Mouse (Mus musculus): Measurements from ENCODE around the gene Tacr2. TPM values are rescaled to one million over a fixed set of nuclear protein-coding genes. Genes with fewer than 3 reads are reported as not detected.

The Tacr2 gene
- polyA plus RNA-seq (2012; rRNA removed) = 0.31 and 0.42 TPM in 2 replicates

GRCm38 (mm10) chr10:62252000-62252488, at the start of gene Tacr2:
Gene Tacr2, plus strand, starts transcription at chr10:62252438.
- no peak within 1 kb of the TSS for H3K27ac ChIP-seq (ENCODE audit: insufficient read depth, low read length)
- H3K4me3 ChIP-seq (ENCODE audit: insufficient read depth, low read length) = no peak within 1 kb of the TSS
- TF ChIP-seq CTCF (IDR thresholded peaks at IDR 0.05; ENCODE audit: extremely low read depth, insufficient read depth, low read length) = no peak
- TF ChIP-seq POLR2A (IDR thresholded peaks at IDR 0.05; ENCODE audit: extremely low read depth, insufficient read depth, low read length) = no peak
- no peaks in the 10 kb centered on the region for H3K4me1 ChIP-seq (ENCODE audit: control insufficient read depth, insufficient read depth, low read length)

- Histone ChIP-seq H3K4me3 (ENCODE audit: insufficient read depth, low read length) (no peak overlapping the region), H3K27ac (ENCODE audit: insufficient read depth, low read length) (no peak overlapping the region), H3K4me1 (ENCODE audit: control insufficient read depth, insufficient read depth, low read length) (peaks cover 5% of the 10 kb centered on the region)
- TF ChIP-seq POLR2A (IDR thresholded peaks at IDR 0.05; ENCODE audit: extremely low read depth, insufficient read depth, low read length) = no peak
- no peak for TF ChIP-seq CTCF (IDR thresholded peaks at IDR 0.05; ENCODE audit: extremely low read depth, insufficient read depth, low read length)
Measured at GRCm38 (mm10) chr10:62202574-62202973, 49.7 kb upstream of the Tacr2 start.

GRCm38 (mm10) chr10:62208241-62208896, 43.9 kb upstream of the Tacr2 start:
- no peak for TF ChIP-seq CTCF (IDR thresholded peaks at IDR 0.05; ENCODE audit: extremely low read depth, insufficient read depth, low read length)
- TF ChIP-seq POLR2A (IDR thresholded peaks at IDR 0.05; ENCODE audit: extremely low read depth, insufficient read depth, low read length) = no peak
- Histone ChIP-seq H3K27ac (ENCODE audit: insufficient read depth, low read length) (no peak overlapping the region; the same call in 1 of the 2 replicates), H3K4me1 (ENCODE audit: control insufficient read depth, insufficient read depth, low read length) (no peaks in the 10 kb centered on the region), H3K4me3 (ENCODE audit: insufficient read depth, low read length) (no peak overlapping the region)

GRCm38 (mm10) chr10:62211310-62211709, 40.9 kb upstream of the Tacr2 start:
- no peaks in the 10 kb centered on the region for H3K4me1 ChIP-seq (ENCODE audit: control insufficient read depth, insufficient read depth, low read length)

GRCm38 (mm10) chr10:62215169-62215616, 37.0 kb upstream of the Tacr2 start:
- no peaks in the 10 kb centered on the region for H3K4me1 ChIP-seq (ENCODE audit: control insufficient read depth, insufficient read depth, low read length)
- TF ChIP-seq POLR2A (IDR thresholded peaks at IDR 0.05; ENCODE audit: extremely low read depth, insufficient read depth, low read length) (no peak), CTCF (IDR thresholded peaks at IDR 0.05; ENCODE audit: extremely low read depth, insufficient read depth, low read length) (no peak)
- no peak overlapping the region for H3K4me3 ChIP-seq (ENCODE audit: insufficient read depth, low read length)
- H3K27ac ChIP-seq (ENCODE audit: insufficient read depth, low read length) = no peak overlapping the region

More at GRCm38 (mm10) chr10:62211310-62211709, 40.9 kb upstream of the Tacr2 start:
- Histone ChIP-seq H3K4me3 (ENCODE audit: insufficient read depth, low read length) (no peak overlapping the region), H3K27ac (ENCODE audit: insufficient read depth, low read length) (no peak overlapping the region)
- TF ChIP-seq CTCF (IDR thresholded peaks at IDR 0.05; ENCODE audit: extremely low read depth, insufficient read depth, low read length) (no peak), POLR2A (IDR thresholded peaks at IDR 0.05; ENCODE audit: extremely low read depth, insufficient read depth, low read length) (no peak)

- Histone ChIP-seq H3K4me3 (ENCODE audit: insufficient read depth, low read length) (no peak overlapping the region), H3K27ac (ENCODE audit: insufficient read depth, low read length) (no peak overlapping the region), H3K4me1 (ENCODE audit: control insufficient read depth, insufficient read depth, low read length) (no peaks in the 10 kb centered on the region)
- no peak for TF ChIP-seq POLR2A (IDR thresholded peaks at IDR 0.05; ENCODE audit: extremely low read depth, insufficient read depth, low read length)
- no peak for TF ChIP-seq CTCF (IDR thresholded peaks at IDR 0.05; ENCODE audit: extremely low read depth, insufficient read depth, low read length)
Measured at GRCm38 (mm10) chr10:62215633-62216032, 36.6 kb upstream of the Tacr2 start.

- Histone ChIP-seq H3K4me1 (ENCODE audit: control insufficient read depth, insufficient read depth, low read length) (no peaks in the 10 kb centered on the region), H3K27ac (ENCODE audit: insufficient read depth, low read length) (no peak overlapping the region), H3K4me3 (ENCODE audit: insufficient read depth, low read length) (no peak overlapping the region)
- TF ChIP-seq POLR2A (IDR thresholded peaks at IDR 0.05; ENCODE audit: extremely low read depth, insufficient read depth, low read length) (no peak), CTCF (IDR thresholded peaks at IDR 0.05; ENCODE audit: extremely low read depth, insufficient read depth, low read length) (no peak)
Measured at GRCm38 (mm10) chr10:62216595-62216994, 35.6 kb upstream of the Tacr2 start.

- no peaks in the 10 kb centered on the region for H3K4me1 ChIP-seq (ENCODE audit: control insufficient read depth, insufficient read depth, low read length)
- no peak overlapping the region for H3K27ac ChIP-seq (ENCODE audit: insufficient read depth, low read length)
- TF ChIP-seq POLR2A (IDR thresholded peaks at IDR 0.05; ENCODE audit: extremely low read depth, insufficient read depth, low read length) (no peak), CTCF (IDR thresholded peaks at IDR 0.05; ENCODE audit: extremely low read depth, insufficient read depth, low read length) (no peak)
- no peak overlapping the region for H3K4me3 ChIP-seq (ENCODE audit: insufficient read depth, low read length)
Measured at GRCm38 (mm10) chr10:62217196-62217595, 35.0 kb upstream of the Tacr2 start.

- H3K4me1 ChIP-seq (ENCODE audit: control insufficient read depth, insufficient read depth, low read length) = no peaks in the 10 kb centered on the region
- TF ChIP-seq POLR2A (IDR thresholded peaks at IDR 0.05; ENCODE audit: extremely low read depth, insufficient read depth, low read length) (no peak), CTCF (IDR thresholded peaks at IDR 0.05; ENCODE audit: extremely low read depth, insufficient read depth, low read length) (no peak)
- H3K27ac ChIP-seq (ENCODE audit: insufficient read depth, low read length) = no peak overlapping the region
- no peak overlapping the region for H3K4me3 ChIP-seq (ENCODE audit: insufficient read depth, low read length)
Measured at GRCm38 (mm10) chr10:62218044-62218788, 34.0 kb upstream of the Tacr2 start.

Data from cortical plate, adult 2 months (tissue).